Mouse (Mus musculus) stomach, embryonic 14.5 days (tissue): ENCODE results near the gene Cdk14. TPM values are rescaled to one million over a fixed set of nuclear protein-coding genes. Genes with fewer than 3 reads are reported as not detected.

Source experiments
- ATAC-seq: fragments of 200-750 bp; cut with Nextera tagmentation; 2 replicates; pipeline ENCODE4 v1.8.0; 2017; ENCODE audit warnings: low read depth, moderate TSS enrichment; ENCODE audit not compliant: insufficient number of reproducible peaks, insufficient read depth, low FRiP score
- H3K27ac ChIP-seq: fragments of 300-500 bp; sonication (generic); 2 replicates; pipeline ENCODE4 v1.5.1; 2014; ENCODE audit warnings: mild to moderate bottlenecking, low read length, moderate library complexity, mixed read lengths
- H3K27me3 ChIP-seq: fragments of 300-500 bp; sonication (generic); 2 replicates; pipeline ENCODE4 v1.6.1; 2014; ENCODE audit warnings: low read length, control low read depth, mixed read lengths; ENCODE audit not compliant: control insufficient read depth, insufficient read depth
- H3K36me3 ChIP-seq: fragments of 300-500 bp; sonication (generic); 2 replicates; pipeline ENCODE4 v1.6.1; 2014; ENCODE audit warnings: mild to moderate bottlenecking, control low read depth, low read length, moderate library complexity, mixed read lengths; ENCODE audit not compliant: control insufficient read depth, insufficient read depth
- H3K4me1 ChIP-seq: fragments of 300-500 bp; sonication (generic); 2 replicates; pipeline ENCODE4 v1.6.1; 2014; ENCODE audit warnings: low read length, control low read depth, mixed read lengths; ENCODE audit not compliant: control insufficient read depth, insufficient read depth
- H3K4me2 ChIP-seq: fragments of 300-500 bp; sonication (generic); replicated peaks from 2 replicates; pipeline ENCODE4 v1.6.1; 2014; ENCODE audit warnings: low read depth, low read length, control low read depth
- H3K4me3 ChIP-seq: fragments of 300-500 bp; sonication (generic); 2 replicates; pipeline ENCODE4 v1.5.1; 2014; ENCODE audit warnings: low read depth, low read length, control low read depth
- H3K9ac ChIP-seq: fragments of 300-500 bp; sonication (generic); replicated peaks from 2 replicates; pipeline ENCODE4 v1.6.1; 2014; ENCODE audit warnings: low read depth, mild to moderate bottlenecking, control low read depth, low read length, moderate library complexity, mixed read lengths
- H3K9me3 ChIP-seq: fragments of 300-500 bp; sonication (generic); 2 replicates; pipeline ENCODE4 v1.6.1; 2016; ENCODE audit warnings: low read depth, low read length, control low read depth; ENCODE audit not compliant: control insufficient read depth
- WGBS: fragments of 180-500 bp; shearing (Covaris S2); extraction: QIAGEN DNeasy Blood & Tissue Kit; methylation state at CpG from one replicate; pipeline ENCODE4 v1.1.7; 2014; 5-methylcytosine and 5-hydroxymethylcytosine counted together
- polyA plus RNA-seq: library from polyadenylated mRNA; unstranded; fragments of >200 nt; fragmentation: Nextera tagmentation; extraction: Ambion mirVana; gene quantifications from 2 replicates; pipeline ENCODE4 v1.2.1, GENCODE M21; 2014

Cdk14 gene
- polyA plus RNA-seq, 1 experiment from 2014 or later = 28.3 TPM

DNA sequence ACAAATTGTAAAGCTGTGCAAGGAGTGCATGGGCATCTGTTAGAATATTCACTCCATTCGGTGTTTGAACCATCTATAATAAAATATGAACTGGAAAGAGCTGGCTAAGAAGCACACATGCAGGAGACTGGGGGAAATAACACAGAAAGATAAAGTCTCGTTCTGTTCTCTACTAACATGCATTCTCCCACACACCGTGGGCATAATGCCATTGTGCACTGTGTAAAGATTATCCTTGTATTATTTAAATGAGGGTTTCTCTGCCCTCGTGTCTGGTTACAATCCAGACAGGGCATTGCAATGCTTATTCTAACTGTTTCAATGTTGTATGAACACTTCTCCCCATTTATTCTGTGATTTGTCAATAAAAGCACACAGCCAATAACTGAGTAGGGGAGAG lies 18.1 kb downstream of the Cdk14 start:
- H3K27me3 ChIP-seq = no peaks in the 10 kb centered on the region
- H3K9me3 ChIP-seq = no peaks in the 10 kb centered on the region
- ATAC-seq = no peak
- H3K4me1 ChIP-seq = no peaks in the 10 kb centered on the region
- no peaks in the 10 kb centered on the region for H3K36me3 ChIP-seq
- H3K9ac ChIP-seq = no peak overlapping the region
- no peak overlapping the region for H3K27ac ChIP-seq
- no peak overlapping the region for H3K4me2 ChIP-seq
- WGBS = 63% methylated on average over 4 of the region's 4 CpGs
- H3K4me3 ChIP-seq = no peak overlapping the region

DNA sequence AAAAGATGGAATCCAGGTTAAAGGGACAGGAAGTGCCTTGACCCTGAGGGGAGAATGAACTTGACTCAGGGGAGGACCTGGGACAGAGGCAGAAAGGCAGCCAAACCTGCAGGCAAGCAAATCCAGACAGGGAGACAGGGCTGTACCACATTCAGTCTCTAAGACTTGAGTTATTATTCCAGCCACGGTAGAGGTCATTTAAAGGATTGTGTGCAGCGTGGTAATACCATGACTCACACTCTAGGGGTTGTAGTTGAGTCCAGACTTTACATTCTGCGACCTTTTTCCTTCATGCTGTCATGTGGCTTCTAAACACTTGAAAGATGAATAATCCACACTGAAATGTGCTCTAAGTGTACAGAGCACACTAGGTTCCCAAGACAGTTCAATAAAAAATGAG lies 27.3 kb downstream of the Cdk14 start:
- H3K27ac ChIP-seq = no peak overlapping the region
- no peak overlapping the region for H3K4me2 ChIP-seq
- H3K4me1 ChIP-seq = no peaks in the 10 kb centered on the region
- no peaks in the 10 kb centered on the region for H3K36me3 ChIP-seq
- no peak for ATAC-seq
- no peak overlapping the region for H3K4me3 ChIP-seq
- 21% methylated on average over 3 of the region's 3 CpGs for WGBS
- no peaks in the 10 kb centered on the region for H3K9me3 ChIP-seq
- no peaks in the 10 kb centered on the region for H3K27me3 ChIP-seq
- H3K9ac ChIP-seq = no peak overlapping the region

DNA sequence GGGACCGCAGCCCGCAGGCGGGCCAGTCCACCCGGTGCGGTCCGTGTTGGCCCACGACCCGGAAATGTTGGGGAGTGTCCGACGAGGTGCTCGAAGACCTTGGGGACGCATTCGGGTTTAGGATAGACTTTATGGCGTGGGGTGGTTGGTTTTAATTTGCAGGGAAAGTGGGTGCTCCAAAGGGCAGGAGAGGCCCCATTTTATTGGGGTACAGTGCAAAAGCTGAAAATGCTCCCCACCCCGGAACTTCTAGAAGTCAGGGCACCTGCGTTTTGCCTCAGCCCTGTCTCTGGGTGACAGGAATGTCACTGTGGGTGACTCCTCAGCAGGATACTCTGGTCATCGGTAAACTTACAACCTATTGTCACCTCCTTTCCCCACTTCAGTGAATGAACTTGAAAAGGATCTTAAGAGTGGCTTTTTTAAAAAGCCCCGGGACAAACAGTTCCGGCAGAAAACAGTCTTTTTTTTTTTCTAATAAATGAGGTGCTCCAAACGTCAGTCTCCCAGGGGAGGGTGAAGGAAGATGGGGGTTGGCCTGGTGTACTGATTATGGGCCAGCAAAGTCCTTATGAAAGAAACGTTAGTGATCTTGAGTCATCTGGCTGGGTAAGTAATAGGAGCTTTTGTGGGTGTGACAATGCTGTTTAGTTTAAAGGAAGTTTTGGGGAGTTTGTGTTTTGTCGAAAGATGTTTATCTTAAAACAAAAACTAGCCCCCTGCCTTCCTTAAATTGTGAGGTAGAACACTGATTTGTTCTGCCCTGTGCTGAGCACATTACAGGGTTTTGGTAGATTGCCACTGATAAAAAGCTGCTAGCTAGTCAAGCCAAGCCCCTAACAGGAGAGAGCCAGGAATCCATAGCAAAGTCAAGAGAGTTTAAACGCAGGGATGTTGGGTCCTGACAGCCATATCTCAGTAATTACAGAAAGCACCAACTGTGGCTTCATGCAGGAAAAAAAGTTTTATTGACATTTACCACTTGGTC lies 39.1 kb downstream of the Cdk14 start:
- H3K27me3 ChIP-seq = no peaks in the 10 kb centered on the region
- no peaks in the 10 kb centered on the region for H3K36me3 ChIP-seq
- peak overlapping the region; percentile 67 for H3K4me3 ChIP-seq
- H3K4me2 ChIP-seq = peak overlapping the region; percentile 61
- peaks cover 11% of the 10 kb centered on the region; the same call in 1 of the 2 replicates for H3K4me1 ChIP-seq
- WGBS = 4% methylated on average over 23 of the region's 23 CpGs
- H3K9ac ChIP-seq = peak overlapping the region; percentile 92
- no peaks in the 10 kb centered on the region for H3K9me3 ChIP-seq
- H3K27ac ChIP-seq = no peak overlapping the region; the same call in 1 of the 2 replicates
- 0 out of 2 replicates have a peak, but pooled peaks have one; percentile 1 for ATAC-seq

DNA sequence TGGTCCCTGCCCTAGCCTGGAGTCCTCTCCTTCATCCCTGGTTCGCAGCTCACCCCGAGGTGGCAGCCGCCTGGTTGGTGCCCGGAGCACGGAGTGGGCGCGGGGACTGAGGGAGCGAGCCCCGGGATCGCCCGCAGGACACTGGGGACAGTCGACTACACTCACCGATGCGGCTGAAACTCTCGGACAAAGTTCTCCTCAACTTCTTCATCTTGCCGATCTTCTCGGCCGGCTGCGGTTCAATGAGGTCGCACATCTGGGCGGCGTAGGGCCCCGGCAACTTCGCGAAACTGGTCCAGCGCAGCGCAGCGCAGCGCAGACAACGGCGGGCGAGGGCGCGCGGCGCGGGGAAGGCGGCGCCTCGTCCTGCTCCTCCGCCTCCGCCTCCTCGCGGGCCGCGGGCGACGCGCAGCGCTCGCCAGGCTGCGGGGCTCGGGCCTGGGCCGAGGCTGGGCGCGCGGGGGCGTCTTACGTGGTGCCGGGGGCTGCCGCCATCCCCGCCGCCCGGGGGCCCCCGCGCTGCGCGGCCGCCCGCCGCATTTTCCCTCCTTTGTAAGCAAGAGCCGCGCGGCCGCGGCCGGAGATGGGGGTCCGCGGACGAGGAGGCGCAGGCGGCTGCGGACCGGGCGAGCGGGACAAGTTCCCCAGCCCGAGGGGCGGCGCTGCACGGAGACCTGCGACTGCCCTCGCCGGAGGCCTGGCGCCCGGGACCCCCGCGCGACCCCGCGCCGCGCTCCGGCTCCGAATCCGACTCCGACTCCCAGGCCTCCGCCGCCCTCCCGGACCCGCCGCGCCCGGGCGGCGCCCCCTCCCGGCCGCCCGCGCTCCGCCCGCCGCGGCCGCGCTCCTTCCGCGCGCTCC lies 40.0 kb downstream of the Cdk14 start:
- H3K27ac ChIP-seq = peak overlapping the region; percentile 89
- peak; percentile 86 for ATAC-seq

DNA sequence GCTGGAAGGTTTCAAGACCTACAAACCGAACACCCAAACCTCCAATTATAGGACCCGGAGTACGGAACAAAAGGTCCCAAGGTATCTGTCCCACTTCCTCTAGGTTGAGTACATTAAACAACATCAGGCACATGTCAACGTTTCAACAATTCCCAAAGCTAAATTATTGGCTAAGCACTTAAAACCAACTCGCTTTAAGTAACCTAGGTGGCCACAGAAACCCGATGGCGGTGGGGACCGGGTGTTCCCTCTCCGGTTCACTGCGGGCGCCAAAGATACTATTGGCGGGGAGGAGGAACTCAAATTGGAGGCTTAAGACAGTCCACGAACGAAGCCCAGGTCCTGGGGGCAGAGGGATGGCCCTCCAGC lies 40.6 kb downstream of the Cdk14 start:
- Histone ChIP-seq H3K36me3 (no peaks in the 10 kb centered on the region), H3K4me2 (peak overlapping the region; percentile 61), H3K4me3 (peak overlapping the region; percentile 67), H3K4me1 (peaks cover 11% of the 10 kb centered on the region; the same call in 1 of the 2 replicates), H3K9me3 (no peaks in the 10 kb centered on the region), H3K9ac (peak overlapping the region; percentile 92), H3K27me3 (no peaks in the 10 kb centered on the region), H3K27ac (peak overlapping the region; percentile 89)
- WGBS = under 1% methylated on average over 13 of the region's 14 CpGs
- ATAC-seq = no peak

More for the DNA sequence above, 40.0 kb downstream of the Cdk14 start:
- Histone ChIP-seq H3K27me3 (no peaks in the 10 kb centered on the region), H3K4me2 (peak overlapping the region; percentile 61), H3K4me1 (peaks cover 11% of the 10 kb centered on the region; the same call in 1 of the 2 replicates), H3K4me3 (peak overlapping the region; percentile 67), H3K9me3 (no peaks in the 10 kb centered on the region), H3K36me3 (no peaks in the 10 kb centered on the region), H3K9ac (peak overlapping the region; percentile 92)
- under 1% methylated on average over 104 of the region's 128 CpGs for WGBS

DNA sequence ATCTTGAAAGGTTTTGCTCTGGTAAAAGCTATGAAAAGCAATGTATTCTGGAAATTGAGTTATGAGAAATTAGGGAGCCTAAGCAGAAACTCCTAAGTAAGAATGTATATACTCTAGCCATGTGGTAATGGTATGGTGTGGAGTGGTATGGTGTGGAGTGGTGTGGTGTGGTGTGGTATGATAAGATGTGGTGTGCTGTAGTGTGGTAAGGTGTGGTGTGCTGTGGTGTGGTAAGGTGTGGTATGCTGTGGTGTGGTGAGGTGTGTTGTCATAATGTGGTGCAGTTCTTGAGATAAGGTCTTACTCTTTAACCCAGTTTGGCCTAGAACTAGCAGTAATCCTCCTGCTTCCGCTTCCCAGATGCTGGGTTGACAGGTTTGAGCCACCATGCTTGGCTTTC lies 45.7 kb downstream of the Cdk14 start:
- Histone ChIP-seq H3K9ac (no peak overlapping the region), H3K4me1 (peaks cover 8% of the 10 kb centered on the region; the same call in 1 of the 2 replicates), H3K9me3 (no peaks in the 10 kb centered on the region), H3K27ac (no peak overlapping the region), H3K4me2 (no peak overlapping the region), H3K36me3 (no peaks in the 10 kb centered on the region), H3K27me3 (no peaks in the 10 kb centered on the region), H3K4me3 (no peak overlapping the region)
- no peak for ATAC-seq
- 92% methylated on average over 1 of the region's 1 CpGs for WGBS

DNA sequence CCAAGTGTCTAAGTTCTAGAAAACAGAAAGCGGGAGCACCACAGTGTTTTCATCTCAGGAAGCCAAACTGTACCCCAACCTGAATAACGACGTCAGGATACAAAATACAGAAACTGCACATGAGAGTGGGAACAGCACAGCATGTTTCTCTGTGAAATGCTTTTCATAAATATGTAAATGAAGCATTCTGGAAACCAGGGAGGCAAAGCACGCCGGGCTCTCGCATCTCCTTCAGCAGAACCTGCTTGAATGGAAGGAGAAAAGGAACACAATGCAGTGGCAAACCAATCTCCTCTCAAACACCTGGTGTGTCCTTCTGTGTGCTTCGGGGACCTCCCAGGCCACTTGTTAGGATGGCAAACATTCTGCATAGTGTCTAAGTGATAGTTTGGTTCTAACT lies 46.6 kb downstream of the Cdk14 start:
- no peak overlapping the region for H3K4me2 ChIP-seq
- H3K4me1 ChIP-seq = peaks cover 5% of the 10 kb centered on the region; the same call in 1 of the 2 replicates
- H3K4me3 ChIP-seq = no peak overlapping the region
- H3K36me3 ChIP-seq = no peaks in the 10 kb centered on the region
- H3K9ac ChIP-seq = no peak overlapping the region
- H3K27ac ChIP-seq = no peak overlapping the region
- 83% methylated on average over 7 of the region's 7 CpGs for WGBS
- H3K9me3 ChIP-seq = no peaks in the 10 kb centered on the region
- ATAC-seq = no peak
- H3K27me3 ChIP-seq = no peaks in the 10 kb centered on the region

DNA sequence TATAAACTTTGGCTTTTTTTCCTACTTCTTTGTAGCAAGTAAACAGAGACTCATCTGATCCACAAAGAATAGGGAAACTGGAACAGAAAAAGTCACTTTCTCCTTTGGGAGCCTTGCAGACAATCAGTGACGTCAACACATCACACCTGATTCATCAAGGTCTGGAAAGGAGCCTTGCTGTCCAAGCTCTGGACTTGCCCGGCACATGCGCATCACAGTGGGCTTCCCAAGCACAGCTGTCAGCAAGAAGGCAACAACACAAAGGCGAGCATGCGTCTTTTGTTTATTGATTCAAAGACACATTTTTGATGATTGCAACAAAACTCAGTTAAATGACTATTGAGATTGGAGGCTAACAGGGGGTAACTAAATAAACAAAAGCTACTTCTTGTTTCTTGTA lies 47.2 kb downstream of the Cdk14 start:
- WGBS = 69% methylated on average over 5 of the region's 5 CpGs

More for the DNA sequence above, 47.2 kb downstream of the Cdk14 start:
- H3K27ac ChIP-seq = no peak overlapping the region
- H3K9me3 ChIP-seq = no peaks in the 10 kb centered on the region
- no peaks in the 10 kb centered on the region for H3K4me1 ChIP-seq
- H3K4me3 ChIP-seq = no peak overlapping the region
- H3K4me2 ChIP-seq = no peak overlapping the region
- no peak for ATAC-seq
- H3K27me3 ChIP-seq = no peaks in the 10 kb centered on the region
- no peaks in the 10 kb centered on the region for H3K36me3 ChIP-seq
- H3K9ac ChIP-seq = no peak overlapping the region
